Mouse (Mus musculus) heart, embryonic 15.5 days (tissue): Measurements from ENCODE around the gene Exoc1. TPM values are rescaled to one million over a fixed set of nuclear protein-coding genes. Genes with fewer than 3 reads are reported as not detected.

ENCODE experiments used
- ATAC-seq: fragments of 200-750 bp; cut with Nextera tagmentation; replicated peaks from 2 replicates; pipeline ENCODE4 v1.8.0; 2017; ENCODE audit warnings: low read depth, moderate TSS enrichment; ENCODE audit not compliant: insufficient number of reproducible peaks, insufficient read depth, low FRiP score
- H3K27ac ChIP-seq: fragments of 300-500 bp; sonication (generic); 2 replicates; pipeline ENCODE4 v1.5.1; 2015; ENCODE audit warnings: mild to moderate bottlenecking, inconsistent platforms
- H3K27me3 ChIP-seq: fragments of 300-500 bp; sonication (generic); 2 replicates; pipeline ENCODE4 v1.6.1; 2015; ENCODE audit warnings: inconsistent platforms
- H3K36me3 ChIP-seq: fragments of 300-500 bp; sonication (generic); 2 replicates; pipeline ENCODE4 v1.6.1; 2015; ENCODE audit warnings: mild to moderate bottlenecking, inconsistent platforms
- H3K4me1 ChIP-seq: fragments of 300-500 bp; sonication (generic); replicated peaks from 2 replicates; pipeline ENCODE4 v1.6.1; 2015; ENCODE audit warnings: inconsistent platforms
- H3K4me2 ChIP-seq: fragments of 300-500 bp; sonication (generic); 2 replicates; pipeline ENCODE4 v1.6.1; 2015; ENCODE audit warnings: inconsistent platforms, mild to moderate bottlenecking, moderate library complexity
- H3K4me3 ChIP-seq: fragments of 300-500 bp; sonication (generic); 2 replicates; pipeline ENCODE4 v1.5.1; 2015; ENCODE audit warnings: mild to moderate bottlenecking, inconsistent platforms
- H3K9ac ChIP-seq: fragments of 300-500 bp; sonication (generic); 2 replicates; pipeline ENCODE4 v1.6.1; 2015; ENCODE audit warnings: mild to moderate bottlenecking, inconsistent platforms
- H3K9me3 ChIP-seq: fragments of 300-500 bp; sonication (generic); replicated peaks from 2 replicates; pipeline ENCODE4 v1.6.1; 2016; ENCODE audit warnings: inconsistent platforms
- WGBS: fragments of 180-500 bp; shearing (Covaris S2); methylation state at CpG from one replicate; pipeline ENCODE4 v1.1.7; 2015; ENCODE audit warnings: mixed read lengths; 5-methylcytosine and 5-hydroxymethylcytosine counted together
- polyA plus RNA-seq: library from polyadenylated mRNA; unstranded; fragments of >200 nt; fragmentation: Nextera tagmentation; extraction: Ambion mirVana; gene quantifications from 2 replicates; pipeline ENCODE4 v1.2.1, GENCODE M21; 2015

The Exoc1 gene
- polyA plus RNA-seq, 1 experiment from 2014 or later, result 19.0 TPM

- no peak for ATAC-seq
- H3K4me1 ChIP-seq, result no peaks in the 10 kb centered on the region
- no peaks in the 10 kb centered on the region for H3K27me3 ChIP-seq
- no peak overlapping the region for H3K27ac ChIP-seq
- no peak overlapping the region for H3K9ac ChIP-seq
- H3K36me3 ChIP-seq, result peaks cover 57% of the 10 kb centered on the region
- no peaks in the 10 kb centered on the region for H3K9me3 ChIP-seq
- WGBS, result 80% methylated on average over 6 of the region's 6 CpGs
- no peak overlapping the region for H3K4me3 ChIP-seq
- H3K4me2 ChIP-seq, result no peak overlapping the region
These were observed 83.9 kb downstream of the Exoc1 start for GRCm38 (mm10) chr5:76612867-76613499.

GRCm38 (mm10) chr5:76615276-76615675, 86.2 kb downstream of the Exoc1 start:
- peaks cover 58% of the 10 kb centered on the region for H3K36me3 ChIP-seq
- H3K4me2 ChIP-seq, result no peak overlapping the region
- H3K4me1 ChIP-seq, result no peaks in the 10 kb centered on the region
- no peak overlapping the region for H3K27ac ChIP-seq
- H3K4me3 ChIP-seq, result no peak overlapping the region
- no peak overlapping the region for H3K9ac ChIP-seq
- ATAC-seq, result no peak
- H3K9me3 ChIP-seq, result no peaks in the 10 kb centered on the region
- 91% methylated on average over 8 of the region's 8 CpGs for WGBS
- H3K27me3 ChIP-seq, result no peaks in the 10 kb centered on the region

- peaks cover 52% of the 10 kb centered on the region for H3K36me3 ChIP-seq
- no peak overlapping the region for H3K27ac ChIP-seq
- no peaks in the 10 kb centered on the region for H3K4me1 ChIP-seq
- ATAC-seq, result no peak
- WGBS, result 79% methylated on average over 2 of the region's 2 CpGs
- no peak overlapping the region for H3K9ac ChIP-seq
- no peak overlapping the region for H3K4me2 ChIP-seq
- H3K27me3 ChIP-seq, result no peaks in the 10 kb centered on the region
- H3K4me3 ChIP-seq, result no peak overlapping the region
- no peaks in the 10 kb centered on the region for H3K9me3 ChIP-seq
These were observed 87.2 kb downstream of the Exoc1 start for GRCm38 (mm10) chr5:76616196-76616747.

- Histone ChIP-seq H3K4me2 (no peak overlapping the region), H3K4me3 (no peak overlapping the region), H3K9ac (no peak overlapping the region), H3K36me3 (peaks cover 45% of the 10 kb centered on the region), H3K27ac (no peak overlapping the region), H3K27me3 (no peaks in the 10 kb centered on the region), H3K9me3 (no peaks in the 10 kb centered on the region), H3K4me1 (no peaks in the 10 kb centered on the region)
- 90% methylated on average over 7 of the region's 7 CpGs for WGBS
- no peak for ATAC-seq
These were observed 89.6 kb downstream of the Exoc1 start for GRCm38 (mm10) chr5:76618750-76619149.

Other genes with a start within 250 kb of the Exoc1 start
- gene Clock, start 224.5 kb upstream of the Exoc1 start, polyA plus RNA-seq, result 8.9 TPM in 2 replicates
- not detected in 2 replicates for gene Pdcl2, start 198.2 kb upstream of the Exoc1 start, polyA plus RNA-seq
- gene Nmu, start 165.5 kb upstream of the Exoc1 start, polyA plus RNA-seq, result not detected in 2 replicates
- gene Gm7271, start 45.3 kb upstream of the Exoc1 start, polyA plus RNA-seq, result not detected in 2 replicates
- gene Cep135, start 59.4 kb downstream of the Exoc1 start, polyA plus RNA-seq, result 4.2 and 5.1 TPM in 2 replicates
- gene C530008M17Rik, start 127.2 kb downstream of the Exoc1 start, polyA plus RNA-seq, result 26.9 and 32.4 TPM in 2 replicates